Mouse (Mus musculus) liver, postnatal 0 days (tissue): ENCODE measurements around the gene Vps37d.
"Not testable (repeated sequence)": the region's sequence is repeated elsewhere in the genome, so short reads cannot be mapped to it uniquely, and the experiment has no call there.

Source experiments
- CTCF ChIP-seq: sonication (generic); IDR thresholded peaks from 2 replicates; pipeline ENCODE4 v1.5.1; 2016; ENCODE audit warnings: antibody characterized with exemption, low read depth
- EP300 ChIP-seq: IDR thresholded peaks from 2 replicates; pipeline ENCODE4 v1.6.1; 2016; ENCODE audit warnings: antibody characterized with exemption, low read depth, mild to moderate bottlenecking

GRCm38 (mm10) chr5:135064909-135065446 is 13.1 kb downstream of the Vps37d start, which contains the start of gene Bud23:
- TF ChIP-seq EP300, CTCF: not testable (repeated sequence)
